Mouse (Mus musculus) midbrain, embryonic 14.5 days (tissue): Measurements from ENCODE around the gene Plpp7. TPM values are rescaled to one million over a fixed set of nuclear protein-coding genes. Genes with fewer than 3 reads are reported as not detected.
A peak's percentile ranks its signal among the peaks of the same experiment; 100 is the strongest.

Experiments used
- ATAC-seq: fragments of 200-750 bp; cut with Nextera tagmentation; 2 replicates; pipeline ENCODE4 v1.8.0; 2017; ENCODE audit warnings: moderate number of reproducible peaks, moderate library complexity; ENCODE audit not compliant: low FRiP score, low TSS enrichment
- DNase-seq: peaks from one replicate; pipeline ENCODE4 v3.0.0-alpha.2; 2015
- H3K27ac ChIP-seq: fragments of 300-500 bp; sonication (generic); replicated peaks from 2 replicates; pipeline ENCODE4 v1.5.1; 2014; ENCODE audit warnings: mild to moderate bottlenecking, low read depth, low read length, moderate library complexity
- H3K27me3 ChIP-seq: fragments of 300-500 bp; sonication (generic); 2 replicates; pipeline ENCODE4 v1.6.1; 2014; ENCODE audit warnings: low read length, control low read depth, mixed read lengths; ENCODE audit not compliant: control insufficient read depth, insufficient read depth
- H3K36me3 ChIP-seq: fragments of 300-500 bp; sonication (generic); 2 replicates; pipeline ENCODE4 v1.6.1; 2014; ENCODE audit warnings: low read length, control low read depth; ENCODE audit not compliant: control insufficient read depth, insufficient read depth
- H3K4me1 ChIP-seq: fragments of 300-500 bp; sonication (generic); 2 replicates; pipeline ENCODE4 v1.6.1; 2014; ENCODE audit warnings: mild to moderate bottlenecking, antibody characterized with exemption, low read length, control low read depth; ENCODE audit not compliant: control insufficient read depth, insufficient read depth
- H3K4me2 ChIP-seq: fragments of 300-500 bp; sonication (generic); 2 replicates; pipeline ENCODE4 v1.6.1; 2014; ENCODE audit warnings: mild to moderate bottlenecking, low read length, moderate library complexity
- H3K4me3 ChIP-seq: fragments of 300-500 bp; sonication (generic); replicated peaks from 2 replicates; pipeline ENCODE4 v1.5.1; 2014; ENCODE audit warnings: low read depth, low read length
- H3K9ac ChIP-seq: fragments of 300-500 bp; sonication (generic); replicated peaks from 2 replicates; pipeline ENCODE4 v1.6.1; 2014; ENCODE audit warnings: mild to moderate bottlenecking, low read length, moderate library complexity
- H3K9me3 ChIP-seq: fragments of 300-500 bp; sonication (generic); 2 replicates; pipeline ENCODE4 v1.6.1; 2016; ENCODE audit warnings: low read length, control low read depth, mixed read lengths; ENCODE audit not compliant: control insufficient read depth
- WGBS: fragments of 180-500 bp; shearing (Covaris S2); extraction: QIAGEN DNeasy Blood & Tissue Kit; methylation state at CpG from one replicate; pipeline ENCODE4 v1.1.7; 2014; 5-methylcytosine and 5-hydroxymethylcytosine counted together
- polyA plus RNA-seq: library from polyadenylated mRNA; unstranded; fragments of >200 nt; fragmentation: Nextera tagmentation; extraction: Ambion mirVana; gene quantifications from 2 replicates; pipeline ENCODE4 v1.2.1, GENCODE M21; 2014

The Plpp7 gene
- polyA plus RNA-seq, 1 experiment from 2014 or later, result 21.6 TPM

DNA sequence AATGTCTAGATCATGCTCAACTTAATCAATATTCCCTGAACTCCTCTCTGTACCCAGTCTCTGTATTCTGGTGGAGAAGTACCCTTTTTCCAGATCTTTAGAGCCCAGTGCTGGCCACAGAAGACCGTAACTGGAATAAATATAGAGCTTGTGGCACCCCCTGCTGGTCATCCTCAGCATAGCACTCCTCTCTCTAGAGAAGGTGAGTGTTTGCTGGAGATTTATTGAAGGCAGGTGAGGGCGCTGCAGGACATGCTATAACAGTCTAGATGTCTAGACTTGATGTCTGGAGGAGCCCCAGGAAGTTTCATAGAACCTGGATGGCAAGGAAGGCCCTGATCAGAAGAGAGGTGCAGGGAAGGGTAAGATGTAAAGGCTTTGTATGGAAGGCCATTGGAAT lies 38.7 kb downstream of the Plpp7 start:
- WGBS, result 6% methylated on average over 2 of the region's 2 CpGs
- Histone ChIP-seq H3K27ac (no peak overlapping the region), H3K9ac (no peak overlapping the region), H3K9me3 (no peaks in the 10 kb centered on the region), H3K4me3 (no peak overlapping the region), H3K27me3 (no peaks in the 10 kb centered on the region), H3K4me1 (no peaks in the 10 kb centered on the region), H3K4me2 (no peak overlapping the region), H3K36me3 (no peaks in the 10 kb centered on the region)
- ATAC-seq, result no peak
- peak; percentile 86 for DNase-seq

DNA sequence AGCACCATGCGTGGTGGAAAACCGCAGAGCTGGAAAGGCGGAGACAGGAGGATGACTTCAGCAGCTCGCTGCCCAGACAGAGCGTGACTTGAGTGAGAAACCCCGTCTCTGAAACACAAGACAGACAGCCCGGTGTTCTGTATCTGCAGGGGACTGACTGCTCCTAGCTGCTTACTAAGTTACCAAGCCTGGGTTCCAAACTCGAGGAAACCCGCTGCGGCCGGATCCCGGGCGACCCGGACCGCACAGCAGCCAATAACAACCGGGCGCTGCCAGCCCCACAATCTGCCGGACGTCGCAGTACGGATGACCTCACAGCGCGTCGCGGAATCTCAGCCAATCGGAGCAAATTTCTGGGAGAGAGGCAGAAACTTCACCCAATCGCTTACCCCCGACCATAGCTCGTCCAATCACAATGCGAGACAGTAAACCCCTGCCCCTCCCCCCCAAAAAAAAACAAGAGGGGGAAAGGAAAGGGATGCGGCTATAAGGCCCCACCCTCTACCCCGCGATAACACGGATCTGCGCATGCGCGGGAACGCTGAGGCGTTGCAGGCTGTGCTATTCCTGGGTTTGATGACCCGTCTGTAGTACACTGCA lies 42.4 kb downstream of the Plpp7 start:
- Histone ChIP-seq H3K27me3 (no peaks in the 10 kb centered on the region), H3K9me3 (no peaks in the 10 kb centered on the region), H3K9ac (peak overlapping the region; percentile 68), H3K4me3 (peak overlapping the region; percentile 65), H3K4me2 (peak overlapping the region; percentile 90), H3K27ac (peak overlapping the region; percentile 93), H3K36me3 (no peaks in the 10 kb centered on the region), H3K4me1 (peaks cover 4% of the 10 kb centered on the region; the same call in 1 of the 2 replicates)
- ATAC-seq (peak; percentile 95), DNase-seq (peak; percentile 99)
- WGBS, result under 1% methylated on average over 40 of the region's 40 CpGs

DNA sequence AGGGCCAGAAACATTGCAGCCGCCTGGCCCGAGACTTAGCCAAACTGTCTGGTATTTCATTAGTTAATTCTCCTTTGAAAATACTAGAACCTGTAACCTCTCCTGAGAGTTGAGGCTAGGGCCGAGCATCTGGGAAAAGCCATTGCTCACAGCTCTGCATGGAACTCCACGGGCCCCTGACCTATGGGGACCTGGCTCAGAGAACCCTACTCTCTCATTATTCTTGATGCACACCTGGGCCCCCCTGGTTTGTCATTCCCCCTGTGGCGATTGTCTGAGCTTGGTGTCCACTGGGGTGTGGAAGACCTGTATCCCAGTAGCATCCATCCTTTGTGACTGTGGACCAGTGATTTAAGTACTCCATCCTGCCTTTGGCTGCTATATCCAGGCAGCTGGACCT lies 44.0 kb downstream of the Plpp7 start:
- H3K9me3 ChIP-seq, result no peaks in the 10 kb centered on the region
- H3K27me3 ChIP-seq, result no peaks in the 10 kb centered on the region
- ATAC-seq (no peak), DNase-seq (no peak)
- WGBS, result 72% methylated on average over 5 of the region's 5 CpGs
- no peaks in the 10 kb centered on the region for H3K36me3 ChIP-seq
- no peak overlapping the region for H3K27ac ChIP-seq
- H3K4me1 ChIP-seq, result peaks cover 4% of the 10 kb centered on the region; the same call in 1 of the 2 replicates
- H3K4me3 ChIP-seq, result no peak overlapping the region
- H3K4me2 ChIP-seq, result no peak overlapping the region
- no peak overlapping the region for H3K9ac ChIP-seq

DNA sequence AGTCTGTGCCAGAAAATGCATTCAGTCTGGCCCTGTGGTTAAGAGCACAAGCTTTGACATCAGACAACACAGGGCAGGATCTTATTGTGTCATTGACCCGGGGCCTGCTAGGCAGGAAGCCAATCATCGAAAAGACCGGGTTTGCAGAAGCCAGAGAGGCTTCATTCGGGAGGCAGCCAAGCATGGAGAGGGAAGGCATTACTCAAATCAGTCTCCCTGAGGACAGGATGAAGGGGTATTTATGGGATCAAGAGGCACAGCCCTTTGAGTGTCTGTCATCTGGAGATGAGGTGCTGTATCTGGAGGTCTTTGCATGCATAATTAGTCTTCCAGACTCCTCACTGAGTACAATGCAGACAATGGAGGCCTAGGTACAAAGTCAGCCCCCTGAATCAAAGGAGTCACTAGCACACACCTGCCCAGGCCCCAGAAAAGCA lies 45.2 kb downstream of the Plpp7 start:
- Histone ChIP-seq H3K27ac (0 out of 2 replicates have a peak overlapping the region, but pooled peaks have one; percentile 37), H3K36me3 (no peaks in the 10 kb centered on the region), H3K9ac (0 out of 2 replicates have a peak overlapping the region, but pooled peaks have one; percentile 12), H3K27me3 (no peaks in the 10 kb centered on the region), H3K4me1 (peaks cover 4% of the 10 kb centered on the region; the same call in 1 of the 2 replicates), H3K4me2 (no peak overlapping the region), H3K9me3 (no peaks in the 10 kb centered on the region), H3K4me3 (no peak overlapping the region)
- WGBS, result under 1% methylated on average over 4 of the region's 4 CpGs
- ATAC-seq (no peak), DNase-seq (peak; percentile 29)

DNA sequence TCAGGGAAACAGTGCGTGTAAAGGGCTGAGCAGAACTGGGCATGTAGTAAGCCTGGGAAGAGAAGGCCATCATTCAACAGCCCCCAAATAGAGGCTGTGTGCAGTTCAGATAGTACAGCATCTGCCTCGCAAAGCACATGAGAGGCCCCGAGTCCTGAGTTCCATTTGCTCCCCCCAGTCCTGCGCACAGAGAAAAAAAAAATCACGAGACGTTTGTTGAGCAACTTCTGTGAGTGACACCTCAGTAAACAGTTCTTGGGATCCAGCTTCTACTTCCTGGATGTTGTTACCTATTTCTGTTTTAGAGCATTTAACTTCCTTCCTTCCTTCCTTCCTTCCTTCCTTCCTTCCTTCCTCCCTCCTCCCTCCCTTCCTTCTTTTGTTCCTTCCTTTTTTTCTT lies 46.3 kb downstream of the Plpp7 start:
- H3K4me1 ChIP-seq, result peaks cover 4% of the 10 kb centered on the region; the same call in 1 of the 2 replicates
- no peak overlapping the region for H3K4me2 ChIP-seq
- no peak overlapping the region for H3K9ac ChIP-seq
- WGBS, result 74% methylated on average over 6 of the region's 6 CpGs
- no peak for DNase-seq
- no peaks in the 10 kb centered on the region for H3K36me3 ChIP-seq
- ATAC-seq, result no peak
- no peak overlapping the region for H3K27ac ChIP-seq
- H3K4me3 ChIP-seq, result no peak overlapping the region
- no peaks in the 10 kb centered on the region for H3K27me3 ChIP-seq
- H3K9me3 ChIP-seq, result no peaks in the 10 kb centered on the region

DNA sequence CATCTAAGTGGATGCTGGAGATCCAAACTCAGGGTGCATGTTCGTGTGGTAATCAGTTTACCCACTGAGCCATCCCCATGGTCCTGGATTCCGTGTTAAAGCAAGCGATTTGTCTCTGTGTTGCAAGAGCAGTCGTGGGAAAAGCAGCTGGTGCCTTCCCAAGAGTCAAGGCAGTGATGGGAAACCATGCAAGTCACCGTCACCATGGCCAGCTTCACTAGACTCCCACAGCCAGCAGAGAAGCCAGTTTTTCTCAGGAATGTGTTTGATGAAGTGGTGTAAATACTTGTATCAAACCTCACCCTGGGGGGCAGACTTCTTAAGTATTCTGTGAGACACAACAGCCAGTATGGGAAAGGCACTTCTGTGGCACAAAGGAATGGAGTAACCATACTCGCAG lies 47.0 kb downstream of the Plpp7 start:
- no peak for ATAC-seq

DNA sequence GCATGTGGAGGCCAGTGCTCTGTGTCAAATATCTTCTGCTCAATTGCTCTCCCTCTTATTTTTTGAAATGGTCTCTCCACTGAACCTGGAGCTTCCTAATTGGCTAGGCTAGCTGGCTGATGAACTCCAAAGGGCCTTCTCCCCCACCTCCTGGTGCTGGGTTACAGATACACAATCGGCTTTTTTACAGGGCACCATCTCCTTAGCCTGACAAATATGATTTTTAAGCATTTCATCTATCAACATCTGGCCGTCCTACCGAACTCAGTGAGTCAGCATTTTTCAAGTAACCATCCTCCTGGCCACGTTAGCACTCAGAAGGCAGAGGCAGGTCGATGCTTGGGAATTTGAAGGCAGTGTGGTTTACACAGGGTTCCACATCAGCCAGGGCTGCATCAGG lies 49.3 kb downstream of the Plpp7 start:
- Histone ChIP-seq H3K9me3 (no peaks in the 10 kb centered on the region), H3K4me3 (no peak overlapping the region), H3K4me1 (peaks cover 4% of the 10 kb centered on the region; the same call in 1 of the 2 replicates), H3K4me2 (no peak overlapping the region), H3K9ac (no peak overlapping the region), H3K27ac (no peak overlapping the region), H3K36me3 (no peaks in the 10 kb centered on the region), H3K27me3 (no peaks in the 10 kb centered on the region)
- ATAC-seq, result no peak
- DNase-seq, result no peak
- WGBS, result 87% methylated on average over 5 of the region's 5 CpGs

More for the DNA sequence above, 47.0 kb downstream of the Plpp7 start:
- H3K4me3 ChIP-seq, result no peak overlapping the region
- no peak for DNase-seq
- no peaks in the 10 kb centered on the region for H3K9me3 ChIP-seq
- H3K36me3 ChIP-seq, result no peaks in the 10 kb centered on the region
- H3K27ac ChIP-seq, result no peak overlapping the region
- H3K4me1 ChIP-seq, result peaks cover 4% of the 10 kb centered on the region; the same call in 1 of the 2 replicates
- no peaks in the 10 kb centered on the region for H3K27me3 ChIP-seq
- WGBS, result 61% methylated on average over 6 of the region's 6 CpGs
- no peak overlapping the region for H3K9ac ChIP-seq
- H3K4me2 ChIP-seq, result no peak overlapping the region

DNA sequence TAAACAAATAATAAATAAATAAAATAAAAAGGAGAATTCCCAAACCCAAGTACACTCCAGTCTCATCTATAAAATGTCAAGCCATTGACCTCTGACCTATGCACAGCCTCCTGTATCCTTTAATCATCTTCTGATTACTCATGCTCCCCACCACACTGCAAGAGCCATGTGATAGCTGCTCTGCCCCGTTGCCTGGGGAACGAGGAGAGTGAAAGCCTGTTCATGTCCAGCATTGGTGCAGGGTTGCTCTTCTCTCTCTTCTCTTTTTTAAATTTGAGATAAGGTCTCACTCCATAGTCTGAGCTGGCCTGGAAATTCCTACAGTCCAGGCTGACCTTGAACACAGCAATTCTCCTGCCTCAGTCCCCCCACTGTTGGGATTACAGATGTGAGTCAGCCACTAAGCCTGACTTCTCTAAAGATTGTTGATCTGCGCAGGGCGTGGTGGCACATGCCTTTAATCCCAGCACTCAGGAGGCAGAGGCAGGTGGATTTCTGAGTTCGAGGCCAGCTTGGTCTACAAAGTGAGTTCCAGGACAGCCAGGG lies 51.4 kb downstream of the Plpp7 start:
- no peak for ATAC-seq
- Histone ChIP-seq H3K4me1 (0 out of 2 replicates have a peak, but pooled peaks cover 8% of the 10 kb centered on the region), H3K36me3 (no peaks in the 10 kb centered on the region), H3K9ac (no peak overlapping the region), H3K27me3 (no peaks in the 10 kb centered on the region), H3K27ac (no peak overlapping the region), H3K4me2 (no peak overlapping the region), H3K9me3 (no peaks in the 10 kb centered on the region), H3K4me3 (no peak overlapping the region)
- WGBS, result 68% methylated on average over 5 of the region's 5 CpGs
- no peak for DNase-seq

DNA sequence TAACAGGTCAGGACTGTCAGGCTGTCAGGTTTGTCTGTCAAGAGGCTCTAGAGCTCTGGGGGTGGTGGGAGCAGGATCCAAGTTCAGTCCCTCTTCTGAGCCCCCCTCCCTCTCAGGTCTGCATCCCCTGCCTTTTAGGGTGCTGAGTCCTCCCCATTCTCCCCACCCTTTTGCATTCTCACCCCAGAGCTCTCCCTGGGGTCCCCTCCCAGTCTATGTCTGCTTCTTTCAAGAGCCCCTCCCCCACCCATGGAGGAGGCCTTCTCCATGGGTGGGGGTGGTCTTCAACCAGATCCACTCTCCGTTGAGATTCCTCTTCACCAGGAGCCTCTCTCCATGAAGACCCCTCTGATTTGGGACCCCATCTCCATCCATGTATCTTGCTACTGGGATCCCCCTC lies 54.8 kb downstream of the Plpp7 start:
- DNase-seq, result no peak
- WGBS, result 26% methylated on average over 1 of the region's 1 CpGs

More for the DNA sequence above, 54.8 kb downstream of the Plpp7 start:
- peak overlapping the region; percentile 100 for H3K9ac ChIP-seq
- H3K4me1 ChIP-seq, result peaks cover 38% of the 10 kb centered on the region
- no peaks in the 10 kb centered on the region for H3K36me3 ChIP-seq
- no peaks in the 10 kb centered on the region for H3K9me3 ChIP-seq
- ATAC-seq, result no peak
- H3K27me3 ChIP-seq, result no peaks in the 10 kb centered on the region
- H3K4me2 ChIP-seq, result peak overlapping the region; percentile 100
- H3K4me3 ChIP-seq, result peak overlapping the region; percentile 86
- H3K27ac ChIP-seq, result peak overlapping the region; percentile 99
